Mouse (Mus musculus) G1E-ER4 (cell line): ENCODE results near the gene Slit3. TPM values are rescaled to one million over a fixed set of nuclear protein-coding genes. Genes with fewer than 3 reads are reported as not detected.

Source experiments
- GATA1 ChIP-seq: IDR thresholded peaks from one replicate; pipeline ENCODE4 v1.8.0; 2012; ENCODE audit warnings: low read length, inconsistent platforms
- polyA plus RNA-seq: library from polyadenylated mRNA; stranded (reverse); fragments of >175 nt; gene quantifications from 2 replicates; pipeline ENCODE4 v1.2.3, GENCODE M21; 2012

Gene Slit3
- polyA plus RNA-seq, 1 experiment, result not detected

GRCm38 (mm10) chr11:35297319-35297718 lies 176.3 kb downstream of the Slit3 start:
- TF ChIP-seq GATA1, result no peak

GRCm38 (mm10) chr11:35298526-35298925 lies 177.5 kb downstream of the Slit3 start:
- TF ChIP-seq GATA1, result no peak

DNA sequence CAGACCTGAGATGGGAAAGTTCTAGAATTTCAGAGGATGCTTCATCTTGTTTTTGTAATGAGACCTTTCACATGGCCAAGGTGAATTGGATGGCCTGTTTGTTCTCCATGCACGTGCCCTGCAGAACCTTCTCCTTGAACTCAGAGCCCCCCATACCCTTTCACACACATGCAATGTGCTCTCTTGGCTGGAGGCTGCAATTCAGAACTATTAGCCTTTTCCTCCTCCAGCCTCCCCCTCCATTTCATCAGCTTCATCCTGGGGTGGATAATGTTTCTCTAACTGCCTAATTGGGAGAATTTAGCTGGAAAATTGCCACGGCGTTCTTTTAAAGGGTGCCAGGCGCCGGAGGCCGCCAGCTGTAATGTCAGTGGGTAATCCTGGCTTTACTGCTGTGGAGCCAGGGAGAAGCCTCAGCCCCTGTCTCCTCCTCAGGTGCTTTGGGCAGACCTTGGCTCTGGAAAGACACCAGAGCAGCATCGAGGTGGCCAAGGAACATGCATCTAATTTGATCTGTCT lies 178.9 kb downstream of the Slit3 start:
- TF ChIP-seq GATA1, result no peak

GRCm38 (mm10) chr11:35302272-35302671 lies 181.2 kb downstream of the Slit3 start:
- no peak for TF ChIP-seq GATA1

GRCm38 (mm10) chr11:35304216-35304975 lies 183.4 kb downstream of the Slit3 start:
- no peak for TF ChIP-seq GATA1

DNA sequence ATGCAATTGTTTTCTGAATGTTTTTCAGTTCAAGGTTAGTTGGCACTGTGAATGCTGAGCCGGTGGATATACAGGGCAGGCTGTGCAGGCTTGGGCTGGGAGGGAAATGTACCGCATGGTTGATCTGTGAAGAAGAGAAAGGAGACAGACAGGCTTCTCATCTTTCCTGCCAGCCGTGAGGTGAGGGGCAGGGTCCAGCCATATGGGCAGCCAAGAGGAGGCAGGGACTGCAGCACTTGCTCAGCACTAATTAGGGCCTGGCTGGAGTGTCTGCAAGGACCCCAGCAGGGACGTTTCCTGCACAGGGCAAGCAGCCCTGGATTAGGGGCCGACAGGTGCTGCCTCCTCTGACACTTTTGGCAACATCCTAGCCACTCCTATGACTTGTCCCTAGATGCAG lies 184.1 kb downstream of the Slit3 start:
- no peak for TF ChIP-seq GATA1

DNA sequence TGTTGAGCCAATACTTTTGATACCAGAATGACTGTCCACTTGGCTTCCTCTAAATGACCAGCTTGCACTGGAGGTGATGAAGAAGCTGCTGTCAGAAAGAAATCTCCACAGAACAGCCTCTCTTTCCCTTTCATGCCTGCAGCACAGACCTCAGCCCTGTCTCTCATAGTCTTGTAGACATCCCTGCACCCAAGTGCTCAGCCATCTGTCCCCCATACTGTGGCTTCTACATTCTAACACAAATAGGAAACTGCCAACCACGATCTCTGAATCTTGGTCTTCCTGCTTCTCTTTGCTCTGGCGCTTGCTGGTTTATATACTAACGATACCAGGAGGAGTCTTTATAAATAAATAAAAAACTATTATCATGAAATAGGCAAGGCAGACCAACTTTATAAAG lies 184.9 kb downstream of the Slit3 start:
- TF ChIP-seq GATA1, result no peak

DNA sequence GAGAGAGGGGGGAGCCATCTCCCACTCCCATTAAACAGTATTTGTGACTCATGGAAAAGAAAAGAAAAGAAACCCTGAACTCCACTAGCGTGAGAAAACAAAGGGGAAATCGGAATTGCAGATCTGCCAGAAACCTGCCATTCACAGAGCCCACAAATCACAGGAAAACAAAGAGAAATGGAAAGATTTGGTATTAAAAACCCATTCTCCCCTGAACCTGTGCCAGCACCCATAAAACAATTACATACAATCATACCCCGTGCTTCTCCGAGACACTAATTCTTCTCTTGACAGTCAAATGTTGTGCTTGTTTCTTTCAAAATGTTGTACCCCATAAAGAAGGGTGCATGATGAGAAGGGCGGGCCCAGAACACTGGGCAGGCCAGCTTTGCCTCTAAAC lies 185.9 kb downstream of the Slit3 start:
- TF ChIP-seq GATA1, result no peak

DNA sequence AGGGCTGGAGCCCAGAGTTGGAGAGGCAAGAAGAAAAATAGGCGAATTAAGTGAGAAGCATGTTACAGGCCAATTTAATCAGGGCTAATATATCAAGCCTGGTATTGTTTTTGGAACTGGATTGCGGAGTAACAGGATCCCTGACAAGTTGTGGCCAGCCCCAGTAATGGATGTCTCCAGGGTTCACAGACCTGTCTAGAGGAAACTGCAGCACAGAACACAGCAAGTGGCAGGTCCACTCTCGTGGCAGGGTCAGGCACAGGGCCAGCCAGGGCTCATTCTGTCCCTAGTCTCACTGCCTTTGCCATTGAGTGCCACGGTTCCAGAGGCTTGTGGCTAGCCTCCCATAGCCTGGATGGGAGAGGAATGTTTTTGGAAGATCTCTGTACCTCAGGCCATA lies 187.0 kb downstream of the Slit3 start:
- no peak for TF ChIP-seq GATA1

GRCm38 (mm10) chr11:35315449-35316028 lies 194.5 kb downstream of the Slit3 start:
- TF ChIP-seq GATA1, result no peak

- no peak for TF ChIP-seq GATA1
These were observed 196.2 kb downstream of the Slit3 start for GRCm38 (mm10) chr11:35317221-35317620.

GRCm38 (mm10) chr11:35317775-35318432 lies 196.9 kb downstream of the Slit3 start:
- TF ChIP-seq GATA1, result no peak

DNA sequence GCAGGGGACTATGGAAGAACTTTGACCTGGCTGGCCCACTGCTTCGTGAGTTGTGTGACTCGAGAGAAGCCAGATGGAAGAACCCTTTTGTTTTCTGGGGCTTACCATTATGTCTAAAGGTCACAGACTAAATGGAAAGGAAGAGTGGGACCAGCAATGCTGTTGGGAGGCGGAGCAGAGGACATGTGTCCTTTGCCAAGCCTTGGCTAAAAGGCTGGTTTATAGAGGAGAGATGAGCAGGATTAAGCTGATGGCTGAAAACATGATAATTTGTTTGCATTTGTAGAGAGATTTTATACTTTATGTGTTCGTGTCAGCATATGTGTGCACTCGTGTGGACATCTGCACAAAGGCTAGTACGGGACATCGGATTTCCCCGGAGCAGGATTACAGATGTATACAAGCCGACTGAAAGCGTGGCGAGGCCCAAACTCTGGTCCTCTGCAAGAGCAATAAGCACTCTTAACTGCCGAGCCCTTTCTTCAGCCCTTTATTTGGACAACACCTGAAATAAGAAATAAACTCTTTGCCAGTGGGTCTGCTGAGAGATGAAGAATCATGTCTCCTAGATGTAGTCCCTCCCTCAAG lies 197.5 kb downstream of the Slit3 start:
- TF ChIP-seq GATA1, result no peak

DNA sequence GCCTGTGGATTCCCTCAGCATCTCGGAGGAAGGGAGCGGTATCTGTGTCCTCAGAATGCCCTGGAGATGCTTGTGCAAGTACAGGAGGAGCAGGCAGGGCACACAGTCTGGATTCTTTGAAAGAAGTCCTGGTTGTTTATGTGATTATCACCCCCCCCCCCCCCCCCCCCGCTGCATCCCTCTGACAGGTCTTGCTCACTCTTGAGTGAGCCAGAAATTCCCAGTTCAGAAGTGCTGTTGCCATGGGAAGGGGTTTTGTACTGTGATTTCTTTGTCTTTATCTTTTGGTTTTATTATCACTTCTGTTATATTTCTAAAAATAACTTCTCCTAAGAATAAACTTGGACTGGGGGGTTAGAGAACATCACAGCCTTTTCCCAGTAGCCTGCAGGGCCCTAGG lies 199.5 kb downstream of the Slit3 start:
- no peak for TF ChIP-seq GATA1

DNA sequence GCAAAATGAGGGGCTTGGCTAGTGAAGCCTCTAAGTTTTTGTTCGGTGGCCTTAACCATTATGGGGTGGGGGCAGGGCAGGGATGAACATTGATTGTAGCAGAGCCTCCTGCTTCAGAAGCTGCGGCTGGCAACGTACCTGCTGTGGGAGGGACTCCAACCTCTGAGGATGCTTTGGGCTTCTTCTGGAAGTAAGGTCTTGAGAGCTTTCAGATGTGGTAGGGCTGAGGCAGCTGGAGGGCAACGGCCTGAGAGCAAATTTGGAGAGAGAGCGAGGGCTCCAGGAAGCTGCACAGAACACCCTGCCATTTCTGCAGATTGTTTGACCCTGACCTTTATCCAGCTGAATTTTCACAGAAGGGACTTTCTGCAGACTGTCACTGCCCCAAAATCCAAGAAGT lies 203.4 kb downstream of the Slit3 start:
- no peak for TF ChIP-seq GATA1
